Mouse (Mus musculus): ENCODE measurements around the gene Gucy1a1. TPM values are rescaled to one million over a fixed set of nuclear protein-coding genes. Genes with fewer than 3 reads are reported as not detected.
"Not testable (repeated sequence)": the region's sequence is repeated elsewhere in the genome, so short reads cannot be mapped to it uniquely, and the experiment has no call there.

Gucy1a1 gene
- 77.9 and 78.6 TPM in 2 replicates for polyA plus RNA-seq (2015; fragmentation: Nextera tagmentation; extraction: Ambion mirVana)

DNA sequence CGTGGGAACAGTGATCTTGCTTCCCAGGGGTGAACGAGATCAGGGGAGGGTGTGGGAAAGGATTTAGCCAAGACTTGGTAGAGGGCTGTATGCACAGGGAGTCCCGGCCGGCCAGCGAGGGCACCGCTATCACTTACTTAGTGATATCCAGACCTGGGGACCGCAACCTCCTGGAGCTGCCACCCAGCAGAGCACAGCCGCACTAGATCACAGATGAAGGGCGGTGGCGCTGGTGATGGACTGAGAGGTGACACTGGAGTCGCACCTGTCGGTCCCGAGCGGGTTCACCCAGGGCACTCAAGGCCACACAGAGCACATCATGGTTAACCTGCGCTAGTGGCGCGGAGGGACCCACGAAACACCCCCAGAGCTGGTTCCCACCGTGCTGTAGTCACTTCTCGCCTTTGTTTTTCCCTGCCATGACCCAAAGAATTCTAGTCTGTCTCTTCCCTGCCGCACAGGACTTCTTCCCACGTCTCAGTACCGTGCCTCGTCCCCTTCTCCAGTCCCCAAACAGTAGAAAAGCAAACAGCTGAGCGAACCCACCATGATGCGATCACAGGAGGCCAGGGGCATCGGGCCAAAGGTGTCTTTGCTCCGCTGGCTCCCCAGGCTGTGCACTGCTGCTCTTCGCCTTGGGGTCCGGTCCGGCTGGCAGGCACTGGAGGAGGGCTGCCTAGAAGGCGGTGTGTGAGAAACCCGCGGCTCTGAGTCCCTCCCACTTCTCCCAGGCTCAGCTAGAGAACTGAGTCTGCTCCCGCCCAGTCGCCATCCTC is at the start of gene Gucy1a1:
Gucy1a1 (minus strand) TSS at position 664 of the 776 bp plus-strand sequence.
- peak; percentile 96 for ATAC-seq (ENCODE audit: low FRiP score, low TSS enrichment)
- peak within 1 kb of the TSS; percentile 72 for H3K27ac ChIP-seq (ENCODE audit: low read length)
- 1% methylated on average over 36 of the region's 36 CpGs for WGBS
- peak within 1 kb of the TSS; percentile 76 for H3K9ac ChIP-seq (replicated peaks; ENCODE audit: low read length)
- H3K9me3 ChIP-seq (ENCODE audit: low read length) = no peaks in the 10 kb centered on the region
- H3K4me1 ChIP-seq (ENCODE audit: insufficient read depth, low read length) = no peaks in the 10 kb centered on the region
- peak within 1 kb of the TSS; percentile 52 for H3K4me2 ChIP-seq (replicated peaks; ENCODE audit: low read depth, low read length)
- no peaks in the 10 kb centered on the region for H3K36me3 ChIP-seq (ENCODE audit: insufficient read depth, low read length)
- H3K27me3 ChIP-seq (ENCODE audit: insufficient read depth, low read length) = no peaks in the 10 kb centered on the region
- H3K4me3 ChIP-seq (ENCODE audit: low read length) = peak within 1 kb of the TSS; percentile 49

DNA sequence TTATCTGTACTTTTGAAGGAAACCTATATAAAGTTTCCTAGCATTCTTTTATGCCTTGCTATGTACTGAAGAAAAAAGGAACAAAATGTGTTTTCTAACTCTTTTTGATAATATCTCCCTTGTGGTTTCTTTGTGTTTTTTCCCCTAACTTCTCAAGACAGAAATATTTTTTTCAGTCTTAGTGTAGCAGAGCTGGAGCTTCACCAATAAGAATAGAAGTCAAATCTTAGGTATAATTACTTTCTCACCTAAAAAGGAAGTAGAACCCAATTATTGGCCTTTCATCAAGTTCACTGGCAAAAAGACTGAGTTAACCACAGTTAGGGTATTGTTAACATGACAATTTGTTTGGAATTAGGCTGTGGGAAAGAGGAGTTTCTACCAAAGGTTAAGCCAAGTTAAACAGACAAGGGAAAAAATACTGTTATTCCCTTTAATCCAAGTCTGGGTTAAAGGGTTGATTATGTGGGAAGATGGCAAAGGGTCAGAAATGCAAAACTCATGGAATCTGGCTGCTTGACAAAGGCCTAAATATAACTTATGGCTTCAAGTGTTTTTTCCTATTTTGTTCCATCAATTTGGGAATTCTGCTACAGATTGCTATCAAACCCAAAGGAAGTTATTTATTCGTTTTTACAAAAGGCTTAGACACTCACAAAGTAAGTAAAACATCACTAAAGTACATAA is 46.1 kb upstream of the Gucy1a1 start:
- H3K4me3 ChIP-seq (ENCODE audit: low read length) = no peak overlapping the region
- 49% methylated on average over 1 of the region's 1 CpGs for WGBS

DNA sequence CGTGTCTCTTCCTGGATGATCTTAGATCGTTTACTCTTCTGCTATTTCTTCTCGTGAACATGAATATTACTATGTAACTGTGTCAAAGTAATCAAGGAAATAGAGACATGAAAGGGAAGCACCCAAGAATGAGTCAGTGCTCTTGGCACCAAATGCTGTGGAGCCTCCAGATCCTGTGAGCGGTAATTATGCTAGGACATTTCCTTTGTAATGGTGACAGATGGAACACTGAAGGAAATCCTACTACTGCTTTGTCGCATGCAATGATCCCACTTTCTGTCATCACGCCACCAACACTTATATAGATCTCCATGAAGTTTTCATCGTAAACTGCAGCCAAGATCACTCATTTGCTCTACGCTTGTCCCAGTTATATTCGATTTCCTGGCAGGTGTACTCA is 40.0 kb upstream of the Gucy1a1 start:
- 83% methylated on average over 9 of the region's 9 CpGs for WGBS
- H3K27ac ChIP-seq (ENCODE audit: low read length) = no peak overlapping the region
- no peak overlapping the region for H3K4me2 ChIP-seq (replicated peaks; ENCODE audit: low read depth, low read length)
- no peak overlapping the region for H3K9ac ChIP-seq (replicated peaks; ENCODE audit: low read length)
- H3K4me1 ChIP-seq (ENCODE audit: insufficient read depth, low read length) = no peaks in the 10 kb centered on the region
- no peak overlapping the region for H3K4me3 ChIP-seq (ENCODE audit: low read length)
- H3K36me3 ChIP-seq (ENCODE audit: insufficient read depth, low read length) = no peaks in the 10 kb centered on the region
- no peaks in the 10 kb centered on the region for H3K27me3 ChIP-seq (ENCODE audit: insufficient read depth, low read length)
- ATAC-seq (ENCODE audit: low FRiP score, low TSS enrichment) = no peak
- 0 out of 2 replicates have a peak, but pooled peaks cover 3% of the 10 kb centered on the region for H3K9me3 ChIP-seq (ENCODE audit: low read length)

More for the DNA sequence above, 46.1 kb upstream of the Gucy1a1 start:
- H3K27me3 ChIP-seq (ENCODE audit: insufficient read depth, low read length) = no peaks in the 10 kb centered on the region
- 0 out of 2 replicates have a peak, but pooled peaks cover 3% of the 10 kb centered on the region for H3K9me3 ChIP-seq (ENCODE audit: low read length)
- no peaks in the 10 kb centered on the region for H3K36me3 ChIP-seq (ENCODE audit: insufficient read depth, low read length)
- H3K9ac ChIP-seq (replicated peaks; ENCODE audit: low read length) = no peak overlapping the region
- no peak overlapping the region for H3K27ac ChIP-seq (ENCODE audit: low read length)
- no peaks in the 10 kb centered on the region for H3K4me1 ChIP-seq (ENCODE audit: insufficient read depth, low read length)
- no peak overlapping the region for H3K4me2 ChIP-seq (replicated peaks; ENCODE audit: low read depth, low read length)
- ATAC-seq (ENCODE audit: low FRiP score, low TSS enrichment) = peak; percentile 61

DNA sequence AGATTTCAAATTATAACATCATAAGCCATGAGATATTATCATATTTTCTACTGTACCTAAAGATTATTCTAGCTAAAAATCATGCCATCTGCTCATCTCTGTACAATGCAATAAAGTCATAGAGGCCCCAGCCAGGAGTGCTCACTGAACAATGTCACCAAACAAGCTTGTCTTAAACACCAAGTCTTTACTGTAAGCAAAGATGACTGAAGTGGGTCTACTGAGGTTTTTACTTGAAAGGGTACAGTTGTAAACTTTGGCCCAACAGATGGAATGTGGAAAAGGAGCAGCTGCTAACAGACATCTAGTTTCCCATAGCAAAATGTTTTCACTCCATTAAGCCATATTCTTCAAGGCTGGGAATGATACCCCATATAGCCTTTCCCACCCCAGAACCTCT is 35.9 kb upstream of the Gucy1a1 start:
- Histone ChIP-seq H3K27ac (ENCODE audit: low read length) (no peak overlapping the region), H3K4me3 (ENCODE audit: low read length) (no peak overlapping the region), H3K36me3 (ENCODE audit: insufficient read depth, low read length) (no peaks in the 10 kb centered on the region), H3K4me1 (ENCODE audit: insufficient read depth, low read length) (no peaks in the 10 kb centered on the region), H3K27me3 (ENCODE audit: insufficient read depth, low read length) (no peaks in the 10 kb centered on the region), H3K9me3 (ENCODE audit: low read length) (no peaks in the 10 kb centered on the region), H3K4me2 (replicated peaks; ENCODE audit: low read depth, low read length) (no peak overlapping the region), H3K9ac (replicated peaks; ENCODE audit: low read length) (no peak overlapping the region)
- no peak for ATAC-seq (ENCODE audit: low FRiP score, low TSS enrichment)

DNA sequence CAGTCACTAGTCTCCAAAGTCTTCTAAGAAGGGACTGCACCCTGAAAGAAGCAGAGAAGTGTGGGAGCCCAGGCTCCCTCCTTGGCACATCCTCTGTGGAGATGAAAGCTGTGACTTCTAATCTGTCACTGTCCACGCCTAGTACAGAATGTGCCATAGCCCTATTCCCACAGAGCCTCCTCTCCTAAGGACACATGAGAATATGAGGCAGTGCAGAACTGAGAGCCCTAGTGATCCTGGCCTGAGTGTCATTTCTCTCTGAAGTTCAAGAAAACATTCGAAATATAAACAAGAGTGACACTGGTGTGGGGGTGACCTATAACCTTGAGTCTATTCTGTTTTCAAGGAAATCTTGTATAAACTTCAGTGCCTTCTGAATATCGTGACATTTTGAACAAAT is 34.7 kb upstream of the Gucy1a1 start:
- no peak for ATAC-seq (ENCODE audit: low FRiP score, low TSS enrichment)
- Histone ChIP-seq H3K9me3 (ENCODE audit: low read length) (no peaks in the 10 kb centered on the region), H3K9ac (replicated peaks; ENCODE audit: low read length) (no peak overlapping the region), H3K4me3 (ENCODE audit: low read length) (no peak overlapping the region), H3K4me1 (ENCODE audit: insufficient read depth, low read length) (no peaks in the 10 kb centered on the region), H3K4me2 (replicated peaks; ENCODE audit: low read depth, low read length) (no peak overlapping the region), H3K27me3 (ENCODE audit: insufficient read depth, low read length) (no peaks in the 10 kb centered on the region), H3K27ac (ENCODE audit: low read length) (no peak overlapping the region), H3K36me3 (ENCODE audit: insufficient read depth, low read length) (no peaks in the 10 kb centered on the region)
- WGBS = 48% methylated on average over 3 of the region's 3 CpGs

DNA sequence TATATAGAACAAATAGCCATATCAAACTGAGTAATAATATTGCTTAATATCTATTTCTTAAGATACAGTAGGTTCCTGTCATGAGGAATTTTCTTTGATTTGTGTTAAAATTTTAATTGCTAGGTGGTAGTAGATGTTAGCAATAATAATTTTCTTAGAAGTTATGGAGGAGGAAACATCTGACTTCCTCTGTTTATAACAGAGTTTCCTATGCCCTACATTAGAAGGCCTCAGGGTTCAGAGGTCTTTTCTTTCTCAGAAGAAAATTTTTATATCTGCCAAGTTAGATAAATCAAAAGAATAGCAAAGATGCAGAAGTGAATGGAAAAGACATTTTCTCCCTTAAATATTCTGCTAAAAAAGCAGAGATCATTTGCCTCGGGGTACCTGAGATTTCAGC is 29.9 kb upstream of the Gucy1a1 start:
- Histone ChIP-seq H3K9ac (replicated peaks; ENCODE audit: low read length) (no peak overlapping the region), H3K9me3 (ENCODE audit: low read length) (no peaks in the 10 kb centered on the region), H3K27me3 (ENCODE audit: insufficient read depth, low read length) (no peaks in the 10 kb centered on the region), H3K4me1 (ENCODE audit: insufficient read depth, low read length) (no peaks in the 10 kb centered on the region), H3K4me2 (replicated peaks; ENCODE audit: low read depth, low read length) (no peak overlapping the region), H3K27ac (ENCODE audit: low read length) (no peak overlapping the region), H3K36me3 (ENCODE audit: insufficient read depth, low read length) (no peaks in the 10 kb centered on the region), H3K4me3 (ENCODE audit: low read length) (no peak overlapping the region)
- ATAC-seq (ENCODE audit: low FRiP score, low TSS enrichment) = no peak
- WGBS = 54% methylated on average over 1 of the region's 1 CpGs

DNA sequence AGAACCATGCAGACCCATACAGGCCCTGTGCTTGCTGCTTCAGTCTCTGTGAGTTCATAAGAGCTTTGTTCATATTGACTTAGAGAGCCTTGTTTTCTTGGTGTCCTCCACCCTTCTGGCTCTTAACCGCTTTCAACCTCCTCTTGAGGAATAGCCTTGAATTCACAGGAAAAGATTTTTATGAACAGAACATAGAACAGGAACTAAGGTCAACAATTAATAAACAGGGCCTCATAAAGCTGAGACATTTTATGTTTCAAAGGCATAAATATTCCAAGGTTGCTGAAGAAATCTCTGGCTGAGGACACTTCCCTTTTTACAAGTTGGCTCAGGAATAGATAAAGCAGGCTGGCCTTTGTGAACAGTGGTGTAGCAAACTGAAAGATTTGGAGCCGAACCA is 21.5 kb upstream of the Gucy1a1 start:
- no peaks in the 10 kb centered on the region for H3K9me3 ChIP-seq (ENCODE audit: low read length)
- no peak overlapping the region for H3K27ac ChIP-seq (ENCODE audit: low read length)
- H3K4me3 ChIP-seq (ENCODE audit: low read length) = no peak overlapping the region
- no peaks in the 10 kb centered on the region for H3K36me3 ChIP-seq (ENCODE audit: insufficient read depth, low read length)
- 55% methylated on average over 2 of the region's 2 CpGs for WGBS
- H3K4me2 ChIP-seq (replicated peaks; ENCODE audit: low read depth, low read length) = no peak overlapping the region
- ATAC-seq (ENCODE audit: low FRiP score, low TSS enrichment) = peak; percentile 63; the same call in 1 of the 2 replicates
- H3K27me3 ChIP-seq (ENCODE audit: insufficient read depth, low read length) = no peaks in the 10 kb centered on the region
- H3K9ac ChIP-seq (replicated peaks; ENCODE audit: low read length) = no peak overlapping the region
- 0 out of 2 replicates have a peak, but pooled peaks cover 3% of the 10 kb centered on the region for H3K4me1 ChIP-seq (ENCODE audit: insufficient read depth, low read length)

DNA sequence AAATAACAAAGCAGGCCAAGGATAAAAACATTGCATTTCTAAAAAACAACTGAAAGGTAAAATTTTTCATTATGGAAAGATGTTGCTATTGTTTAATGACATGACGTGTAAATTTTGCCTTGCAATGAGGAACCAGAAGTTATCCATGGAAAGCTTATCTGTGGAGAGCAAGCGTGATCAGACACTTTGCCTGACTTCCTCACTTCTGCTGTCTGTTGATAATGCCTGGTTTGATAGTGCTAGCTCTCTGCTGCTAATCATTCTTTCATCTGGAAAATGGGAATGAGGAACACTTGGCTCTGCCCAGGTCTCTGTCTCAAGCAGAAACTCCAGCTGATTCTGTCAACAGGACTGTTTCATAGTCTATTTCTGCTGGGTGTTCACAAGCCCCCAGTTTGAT is 20.3 kb upstream of the Gucy1a1 start:
- H3K4me2 ChIP-seq (replicated peaks; ENCODE audit: low read depth, low read length) = no peak overlapping the region
- no peak overlapping the region for H3K4me3 ChIP-seq (ENCODE audit: low read length)
- H3K27ac ChIP-seq (ENCODE audit: low read length) = no peak overlapping the region
- H3K4me1 ChIP-seq (ENCODE audit: insufficient read depth, low read length) = 0 out of 2 replicates have a peak, but pooled peaks cover 3% of the 10 kb centered on the region
- WGBS = 85% methylated on average over 2 of the region's 2 CpGs
- no peaks in the 10 kb centered on the region for H3K36me3 ChIP-seq (ENCODE audit: insufficient read depth, low read length)
- no peaks in the 10 kb centered on the region for H3K27me3 ChIP-seq (ENCODE audit: insufficient read depth, low read length)
- H3K9me3 ChIP-seq (ENCODE audit: low read length) = no peaks in the 10 kb centered on the region
- H3K9ac ChIP-seq (replicated peaks; ENCODE audit: low read length) = no peak overlapping the region
- ATAC-seq (ENCODE audit: low FRiP score, low TSS enrichment) = no peak

DNA sequence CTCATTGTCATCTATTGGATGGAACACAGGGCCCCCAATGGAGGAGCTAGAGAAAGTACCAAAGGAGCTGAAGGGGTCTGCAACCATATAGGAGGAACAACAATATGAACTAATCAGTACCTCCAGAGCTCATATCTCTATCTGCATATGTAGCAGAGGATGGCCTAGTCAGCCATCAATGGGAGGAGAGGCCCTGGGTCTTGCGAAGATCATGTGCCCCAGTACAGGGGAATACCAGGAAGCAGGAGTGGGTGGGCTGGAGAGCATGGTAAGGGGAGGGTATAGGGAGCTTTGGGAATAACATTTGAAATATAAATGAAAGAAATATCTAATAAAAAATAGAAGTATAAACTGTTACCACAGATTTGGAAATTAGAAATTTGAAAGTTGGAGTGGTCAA is 17.4 kb upstream of the Gucy1a1 start:
- not testable (repeated sequence) for H3K4me1 ChIP-seq (ENCODE audit: insufficient read depth, low read length); H3K9me3 ChIP-seq (ENCODE audit: low read length); H3K27me3 ChIP-seq (ENCODE audit: insufficient read depth, low read length); ATAC-seq (ENCODE audit: low FRiP score, low TSS enrichment); H3K9ac ChIP-seq (replicated peaks; ENCODE audit: low read length); H3K27ac ChIP-seq (ENCODE audit: low read length); H3K4me3 ChIP-seq (ENCODE audit: low read length); H3K36me3 ChIP-seq (ENCODE audit: insufficient read depth, low read length); H3K4me2 ChIP-seq (replicated peaks; ENCODE audit: low read depth, low read length)
- 94% methylated on average over 1 of the region's 1 CpGs for WGBS

DNA sequence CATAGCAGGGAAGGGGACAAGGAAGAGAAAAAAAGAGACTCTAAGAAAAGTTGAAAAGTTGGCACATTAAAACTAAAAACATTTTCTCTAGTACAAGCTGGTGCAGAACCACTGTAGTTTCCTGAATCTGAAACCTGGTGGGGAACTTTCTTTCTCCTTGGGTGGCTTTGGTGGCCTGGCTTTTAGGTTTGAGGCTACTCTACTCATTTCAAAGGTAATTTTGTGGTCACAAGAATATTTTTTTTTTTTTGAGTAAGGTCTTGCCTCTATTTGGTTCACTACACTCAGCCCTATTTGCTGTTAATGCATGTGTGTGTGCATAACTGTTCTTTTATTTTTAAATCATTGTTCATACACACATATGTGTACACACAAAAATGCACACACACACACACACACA is 389 bp upstream of the Gucy1a1 start:
- Histone ChIP-seq H3K9ac (replicated peaks; ENCODE audit: low read length) (no peak overlapping the region), H3K27ac (ENCODE audit: low read length) (no peak overlapping the region; the same call in 1 of the 2 replicates), H3K9me3 (ENCODE audit: low read length) (no peaks in the 10 kb centered on the region), H3K4me1 (ENCODE audit: insufficient read depth, low read length) (no peaks in the 10 kb centered on the region), H3K4me3 (ENCODE audit: low read length) (peak overlapping the region; percentile 49), H3K27me3 (ENCODE audit: insufficient read depth, low read length) (no peaks in the 10 kb centered on the region), H3K36me3 (ENCODE audit: insufficient read depth, low read length) (no peaks in the 10 kb centered on the region), H3K4me2 (replicated peaks; ENCODE audit: low read depth, low read length) (peak overlapping the region; percentile 52)
- no peak for ATAC-seq (ENCODE audit: low FRiP score, low TSS enrichment)
